Mouse (Mus musculus) liver, embryonic 16.5 days (tissue): ENCODE results near the gene Cpm. TPM values are rescaled to one million over a fixed set of nuclear protein-coding genes. Genes with fewer than 3 reads are reported as not detected.

Experiments
- ATAC-seq: fragments of 200-750 bp; cut with Nextera tagmentation; 2 replicates; pipeline ENCODE4 v1.8.0; 2017; ENCODE audit warnings: low read depth, mild to moderate bottlenecking, moderate number of reproducible peaks, moderate library complexity
- H3K27ac ChIP-seq: fragments of 300-500 bp; sonication (generic); 2 replicates; pipeline ENCODE4 v1.5.1; 2014; ENCODE audit warnings: mild to moderate bottlenecking, low read length
- H3K27me3 ChIP-seq: fragments of 300-500 bp; sonication (generic); 2 replicates; pipeline ENCODE4 v1.6.1; 2014; ENCODE audit warnings: low read depth, low read length, mixed read lengths; ENCODE audit not compliant: control insufficient read depth, insufficient read depth
- H3K36me3 ChIP-seq: fragments of 300-500 bp; sonication (generic); 2 replicates; pipeline ENCODE4 v1.6.1; 2014; ENCODE audit warnings: mild to moderate bottlenecking; ENCODE audit not compliant: control insufficient read depth, insufficient read depth
- H3K4me1 ChIP-seq: fragments of 300-500 bp; sonication (generic); 2 replicates; pipeline ENCODE4 v1.6.1; 2014; ENCODE audit warnings: low read depth, low read length, mixed read lengths; ENCODE audit not compliant: control insufficient read depth
- H3K4me2 ChIP-seq: fragments of 300-500 bp; sonication (generic); 2 replicates; pipeline ENCODE4 v1.6.1; 2014; ENCODE audit warnings: low read depth, low read length, mixed read lengths
- H3K4me3 ChIP-seq: fragments of 300-500 bp; sonication (generic); 2 replicates; pipeline ENCODE4 v1.5.1; 2014; ENCODE audit warnings: low read depth, mild to moderate bottlenecking, low read length
- H3K9ac ChIP-seq: fragments of 300-500 bp; sonication (generic); 2 replicates; pipeline ENCODE4 v1.6.1; 2014; ENCODE audit warnings: low read depth, low read length
- H3K9me3 ChIP-seq: fragments of 300-500 bp; sonication (generic); replicated peaks from 2 replicates; pipeline ENCODE4 v1.6.1; 2016; ENCODE audit warnings: low read length; ENCODE audit not compliant: control insufficient read depth
- WGBS: fragments of 180-500 bp; shearing (Covaris S2); extraction: QIAGEN DNeasy Blood & Tissue Kit; methylation state at CpG from one replicate; pipeline ENCODE4 v1.1.7; 2014; ENCODE audit not compliant: insufficient replicate concordance; 5-methylcytosine and 5-hydroxymethylcytosine counted together
- polyA plus RNA-seq: library from polyadenylated mRNA; unstranded; fragments of >200 nt; fragmentation: Nextera tagmentation; extraction: Ambion mirVana; gene quantifications from 2 replicates; pipeline ENCODE4 v1.2.1, GENCODE M21; 2015

Gene Cpm
- 47.0 and 61.6 TPM in 2 replicates for polyA plus RNA-seq

GRCm38 (mm10) chr10:117629169-117629971 lies at the start of gene Cpm:
TSS of gene Cpm (plus strand) at chr10:117629500.
- no peaks in the 10 kb centered on the region for H3K9me3 ChIP-seq
- ATAC-seq = peak; percentile 93
- peak within 1 kb of the TSS; percentile 22 for H3K27ac ChIP-seq
- peak within 1 kb of the TSS; percentile 39; the same call in 1 of the 2 replicates for H3K9ac ChIP-seq
- under 1% methylated on average over 73 of the region's 73 CpGs for WGBS
- H3K36me3 ChIP-seq = no peaks in the 10 kb centered on the region
- H3K27me3 ChIP-seq = peaks cover 33% of the 10 kb centered on the region
- peak within 1 kb of the TSS; percentile 60 for H3K4me3 ChIP-seq
- no peaks in the 10 kb centered on the region; the same call in 1 of the 2 replicates for H3K4me1 ChIP-seq
- H3K4me2 ChIP-seq = peak within 1 kb of the TSS; percentile 63

- no peak overlapping the region for H3K9ac ChIP-seq
- no peaks in the 10 kb centered on the region for H3K4me1 ChIP-seq
- H3K4me2 ChIP-seq = no peak overlapping the region
- 36% methylated on average over 9 of the region's 9 CpGs for WGBS
- no peak overlapping the region for H3K4me3 ChIP-seq
- H3K36me3 ChIP-seq = no peaks in the 10 kb centered on the region
- no peak for ATAC-seq
- H3K9me3 ChIP-seq = no peaks in the 10 kb centered on the region
- H3K27me3 ChIP-seq = no peaks in the 10 kb centered on the region
- H3K27ac ChIP-seq = no peak overlapping the region
These were observed 49.5 kb upstream of the Cpm start for GRCm38 (mm10) chr10:117579771-117580284.

- Histone ChIP-seq H3K27me3 (no peaks in the 10 kb centered on the region), H3K9ac (no peak overlapping the region), H3K4me2 (no peak overlapping the region), H3K9me3 (no peaks in the 10 kb centered on the region), H3K4me3 (no peak overlapping the region), H3K36me3 (no peaks in the 10 kb centered on the region), H3K27ac (no peak overlapping the region), H3K4me1 (no peaks in the 10 kb centered on the region)
- 73% methylated on average over 5 of the region's 5 CpGs for WGBS
- no peak for ATAC-seq
These were observed 48.9 kb upstream of the Cpm start for GRCm38 (mm10) chr10:117580405-117580804.

DNA sequence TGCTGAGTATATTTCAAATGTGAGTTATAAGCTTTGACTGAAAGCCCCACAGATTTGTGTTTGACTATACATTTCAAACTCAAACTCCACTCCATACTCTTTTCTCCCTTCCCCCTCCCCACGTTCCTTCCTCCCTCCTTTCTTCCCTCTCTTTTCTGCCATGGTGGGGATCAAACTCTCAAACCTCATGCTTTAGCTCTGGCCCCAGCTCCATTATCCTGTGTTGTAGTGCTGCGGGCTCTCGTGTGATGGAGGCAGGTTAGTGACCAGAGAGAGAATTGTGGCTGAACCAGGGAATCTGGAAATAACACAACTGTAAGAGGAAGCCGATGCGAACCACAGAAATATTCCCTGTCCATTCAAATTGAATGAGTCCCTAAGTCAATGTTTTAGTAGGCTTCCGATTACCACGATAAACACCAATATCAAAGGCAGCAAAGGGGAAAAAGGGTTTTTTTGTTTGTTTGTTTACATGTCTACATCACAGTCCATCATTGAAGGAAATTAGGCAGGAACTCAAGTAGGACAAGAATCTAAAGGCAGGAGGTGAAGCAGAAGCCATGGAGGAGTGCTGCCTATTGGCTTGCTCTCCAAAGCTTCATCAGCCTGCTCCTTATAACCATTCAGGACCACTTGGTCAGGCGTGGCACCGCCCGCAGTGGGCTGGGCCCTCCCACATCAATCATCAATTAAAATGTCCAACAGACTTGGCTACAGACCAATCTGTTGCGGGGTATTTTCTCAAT lies 48.1 kb upstream of the Cpm start:
- ATAC-seq = no peak
- no peak overlapping the region for H3K27ac ChIP-seq
- H3K4me3 ChIP-seq = no peak overlapping the region
- H3K4me2 ChIP-seq = no peak overlapping the region
- no peaks in the 10 kb centered on the region for H3K36me3 ChIP-seq
- 77% methylated on average over 11 of the region's 11 CpGs for WGBS
- H3K9ac ChIP-seq = no peak overlapping the region
- no peaks in the 10 kb centered on the region for H3K4me1 ChIP-seq
- H3K27me3 ChIP-seq = no peaks in the 10 kb centered on the region
- no peaks in the 10 kb centered on the region for H3K9me3 ChIP-seq

GRCm38 (mm10) chr10:117581753-117582062 lies 47.6 kb upstream of the Cpm start:
- Histone ChIP-seq H3K4me3 (no peak overlapping the region), H3K27ac (no peak overlapping the region), H3K4me1 (no peaks in the 10 kb centered on the region), H3K36me3 (no peaks in the 10 kb centered on the region), H3K9ac (no peak overlapping the region), H3K9me3 (no peaks in the 10 kb centered on the region), H3K27me3 (no peaks in the 10 kb centered on the region), H3K4me2 (no peak overlapping the region)
- ATAC-seq = no peak
- 70% methylated on average over 3 of the region's 3 CpGs for WGBS

DNA sequence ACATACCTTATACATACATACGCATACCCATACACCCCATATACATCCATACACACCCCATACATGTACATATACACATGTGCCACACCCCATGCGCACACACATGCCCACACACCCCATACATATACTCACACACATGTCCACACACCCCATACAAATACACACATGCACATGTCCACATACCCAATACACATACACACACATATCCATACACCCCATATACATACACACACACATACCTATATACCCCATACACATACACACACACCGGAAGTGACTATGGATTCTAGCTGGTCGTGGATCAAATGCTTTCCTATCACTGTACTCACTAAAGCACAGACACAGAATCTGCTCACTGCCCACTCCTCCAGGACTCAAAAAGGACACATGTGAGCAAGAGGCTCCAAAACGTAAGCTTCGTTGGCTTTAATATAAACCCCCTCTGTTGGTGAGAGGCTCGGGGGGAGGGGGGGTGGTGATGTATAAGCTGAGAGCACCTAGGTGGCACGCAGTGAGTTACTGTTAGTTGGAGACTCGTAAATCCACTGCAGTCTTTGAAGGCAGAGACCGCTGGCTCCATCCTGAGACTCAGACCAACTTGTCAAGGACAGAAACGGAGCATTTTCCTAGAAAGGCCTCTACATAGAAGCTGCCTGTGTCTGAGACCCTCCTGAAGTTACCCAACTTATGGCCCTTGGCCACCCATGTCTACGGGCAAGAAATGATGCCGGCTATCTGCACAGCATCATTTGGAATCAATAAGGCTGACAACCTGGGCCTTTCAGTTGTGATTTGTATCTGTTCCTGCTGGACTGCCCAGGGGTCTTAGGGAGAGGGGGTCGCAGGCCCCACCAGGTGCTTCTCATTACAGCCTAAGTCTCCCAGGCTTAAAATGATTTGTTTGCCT lies 45.9 kb upstream of the Cpm start:
- Histone ChIP-seq H3K4me1 (no peaks in the 10 kb centered on the region), H3K4me3 (no peak overlapping the region), H3K9me3 (no peaks in the 10 kb centered on the region), H3K4me2 (no peak overlapping the region), H3K9ac (no peak overlapping the region), H3K27me3 (no peaks in the 10 kb centered on the region), H3K36me3 (no peaks in the 10 kb centered on the region), H3K27ac (no peak overlapping the region)
- no peak for ATAC-seq
- WGBS = 67% methylated on average over 14 of the region's 14 CpGs

- Histone ChIP-seq H3K4me3 (no peak overlapping the region), H3K27ac (no peak overlapping the region), H3K27me3 (no peaks in the 10 kb centered on the region), H3K4me2 (no peak overlapping the region), H3K9me3 (no peaks in the 10 kb centered on the region), H3K36me3 (no peaks in the 10 kb centered on the region), H3K4me1 (no peaks in the 10 kb centered on the region), H3K9ac (no peak overlapping the region)
- WGBS = 65% methylated on average over 3 of the region's 3 CpGs
- ATAC-seq = no peak
These were observed 45.2 kb upstream of the Cpm start for GRCm38 (mm10) chr10:117584102-117584501.

DNA sequence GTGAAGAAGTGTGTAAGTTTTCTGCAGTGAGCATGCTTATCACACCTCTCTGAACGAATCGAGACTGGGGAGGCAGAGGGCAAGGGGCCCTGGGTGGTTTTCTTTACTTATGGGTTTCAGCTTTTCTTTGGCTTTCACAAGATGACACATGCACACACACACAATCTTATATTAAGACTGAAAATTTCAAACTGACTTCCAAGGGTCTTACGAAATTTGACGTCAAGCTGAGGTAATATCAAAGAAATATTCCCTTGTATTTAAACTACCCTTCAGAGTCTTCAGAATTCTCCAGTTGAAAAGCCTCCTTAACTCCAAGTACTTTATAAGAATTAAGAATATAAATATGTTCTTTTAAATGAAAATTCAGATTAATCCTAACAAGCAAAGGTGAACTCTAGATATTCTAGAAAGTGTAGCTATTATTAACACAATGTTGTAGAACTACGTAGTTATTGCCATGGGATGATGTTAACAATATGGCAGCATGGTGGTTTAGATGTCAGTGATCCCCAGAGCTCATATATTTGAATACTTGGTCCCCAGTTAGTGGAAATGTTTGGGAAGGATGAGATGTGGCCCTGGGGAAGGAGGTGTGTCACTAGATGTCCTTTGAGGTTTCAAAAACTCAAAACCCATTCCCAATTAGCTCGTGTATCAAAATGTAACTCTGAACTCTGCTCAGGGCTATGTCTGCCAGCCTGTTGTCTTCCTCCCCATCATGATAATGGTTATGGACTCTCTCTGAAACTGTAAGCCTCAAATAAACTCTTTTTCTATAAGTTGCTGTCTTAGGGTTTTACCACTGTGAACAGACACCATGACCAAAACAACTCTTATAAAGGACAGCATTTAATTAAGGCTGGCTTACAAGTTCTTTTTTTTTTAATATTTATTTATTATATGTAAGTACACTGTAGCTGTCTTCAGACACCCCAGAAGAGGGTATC lies 44.5 kb upstream of the Cpm start:
- no peak for ATAC-seq
- Histone ChIP-seq H3K27me3 (no peaks in the 10 kb centered on the region), H3K27ac (no peak overlapping the region), H3K4me2 (no peak overlapping the region), H3K4me3 (no peak overlapping the region), H3K9ac (no peak overlapping the region), H3K36me3 (no peaks in the 10 kb centered on the region), H3K4me1 (no peaks in the 10 kb centered on the region), H3K9me3 (no peaks in the 10 kb centered on the region)
- WGBS = 64% methylated on average over 6 of the region's 6 CpGs
